ENCODE assay signal across 8 mouse cellular contexts in the genomic region with DNA sequence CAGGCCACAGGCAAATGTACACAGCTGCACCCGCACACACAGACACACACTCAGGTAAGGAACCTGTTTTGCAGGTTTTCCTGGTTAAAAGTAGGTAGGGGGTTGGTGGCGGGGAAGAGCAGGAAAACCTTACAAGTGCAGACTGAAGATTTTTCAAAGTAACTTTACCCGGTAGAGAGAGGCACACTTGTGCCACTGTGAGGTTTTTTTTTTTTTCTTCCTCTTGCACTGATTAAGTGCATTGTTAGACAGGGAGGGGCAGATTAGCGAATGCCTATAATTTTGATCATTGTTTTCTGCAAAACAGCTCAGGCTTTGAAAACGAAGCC.
DNase-seq lines count a peak whose midpoint lies in the region; ATAC-seq lines count a peak whose summit lies in the region.

No protein-coding gene starts in this region.

- no peaks in the 10 kb centered on the region for H3K9me3 ChIP-seq in heart, embryonic 13.5 days
- H3K9me3 ChIP-seq in forebrain, embryonic 15.5 days: no peaks in the 10 kb centered on the region
- H3K9me3 ChIP-seq in limb, embryonic 10.5 days (replicated peaks): no peaks in the 10 kb centered on the region
- H3K9me3 ChIP-seq in midbrain, embryonic 15.5 days: no peaks in the 10 kb centered on the region

- no peaks in the 10 kb centered on the region for H3K27me3 ChIP-seq in heart, embryonic 13.5 days (replicated peaks)
- no peaks in the 10 kb centered on the region for H3K27me3 ChIP-seq in forebrain, embryonic 15.5 days
- H3K27me3 ChIP-seq in limb, embryonic 10.5 days (ENCODE audit: low read depth, poor library complexity, severe bottlenecking): no peaks in the 10 kb centered on the region
- no peaks in the 10 kb centered on the region for H3K27me3 ChIP-seq in midbrain, embryonic 15.5 days (replicated peaks)

- H3K4me2 ChIP-seq in heart, embryonic 13.5 days: peak overlapping the region; percentile 67
- peak overlapping the region; percentile 41 for H3K4me2 ChIP-seq in forebrain, embryonic 15.5 days (replicated peaks)
- peak overlapping the region; percentile 42 for H3K4me2 ChIP-seq in midbrain, embryonic 15.5 days

- peaks cover 20% of the 10 kb centered on the region for H3K4me1 ChIP-seq in heart, embryonic 13.5 days
- peaks cover 34% of the 10 kb centered on the region for H3K4me1 ChIP-seq in forebrain, embryonic 15.5 days
- peaks cover 16% of the 10 kb centered on the region for H3K4me1 ChIP-seq in limb, embryonic 10.5 days
- peaks cover 26% of the 10 kb centered on the region for H3K4me1 ChIP-seq in midbrain, embryonic 15.5 days

- WGBS in heart, embryonic 13.5 days: 14% methylated on average over 5 of the region's 5 CpGs
- WGBS in forebrain, embryonic 15.5 days: 2% methylated on average over 5 of the region's 5 CpGs
- 16% methylated on average over 5 of the region's 5 CpGs for WGBS in limb, embryonic 10.5 days
- 7% methylated on average over 5 of the region's 5 CpGs for WGBS in midbrain, embryonic 15.5 days

- H3K27ac ChIP-seq in heart, embryonic 13.5 days (replicated peaks): no peak overlapping the region
- peak overlapping the region; percentile 70 for H3K27ac ChIP-seq in forebrain, embryonic 15.5 days (replicated peaks)
- H3K27ac ChIP-seq in limb, embryonic 10.5 days: no peak overlapping the region
- H3K27ac ChIP-seq in midbrain, embryonic 15.5 days: no peak overlapping the region

- H3K9ac ChIP-seq in heart, embryonic 13.5 days: peak overlapping the region; percentile 63
- no peak overlapping the region for H3K9ac ChIP-seq in forebrain, embryonic 15.5 days (replicated peaks)
- no peak overlapping the region for H3K9ac ChIP-seq in midbrain, embryonic 15.5 days

- peak overlapping the region; percentile 41 for H3K4me3 ChIP-seq in heart, embryonic 13.5 days
- H3K4me3 ChIP-seq in forebrain, embryonic 15.5 days: peak overlapping the region; percentile 16
- peak overlapping the region; percentile 28 for H3K4me3 ChIP-seq in limb, embryonic 10.5 days
- peak overlapping the region; percentile 18 for H3K4me3 ChIP-seq in midbrain, embryonic 15.5 days

- H3K36me3 ChIP-seq in heart, embryonic 13.5 days: no peaks in the 10 kb centered on the region
- H3K36me3 ChIP-seq in forebrain, embryonic 15.5 days: no peaks in the 10 kb centered on the region
- H3K36me3 ChIP-seq in limb, embryonic 10.5 days: no peaks in the 10 kb centered on the region
- H3K36me3 ChIP-seq in midbrain, embryonic 15.5 days (replicated peaks): no peaks in the 10 kb centered on the region

- no peak for ATAC-seq in heart, embryonic 13.5 days (ENCODE audit: extremely low read depth, insufficient number of reproducible peaks, low FRiP score, low TSS enrichment)
- peak; percentile 15; the same call in 1 of the 2 replicates for ATAC-seq in forebrain, embryonic 15.5 days (replicated peaks)
- peak; percentile 56 for ATAC-seq in midbrain, embryonic 15.5 days (replicated peaks)

- no peak for DNase-seq in heart, adult 8-10 months (ENCODE audit: low spot score)
- DNase-seq in limb, embryonic 10.5 days (ENCODE audit: low spot score): no peak
- DNase-seq in right cerebral cortex, postnatal 36 days (ENCODE audit: low spot score in 2 of 2): no peak
- no peak for DNase-seq in ovary, adult 18-20 months (ENCODE audit: low spot score)
- no peak for DNase-seq in cerebellum, postnatal 25 days
